ENCODE assay signal across 18 mouse cellular contexts in genomic region chr2:12380233-12380632, GRCm38 (mm10). TPM values are rescaled to one million over a fixed set of nuclear protein-coding genes. Genes with fewer than 3 reads are reported as not detected.
DNase-seq lines count a peak whose midpoint lies in the region; ATAC-seq lines count a peak whose summit lies in the region.
"Had no signal": no experiment of that assay in that cellular context is flagged by ENCODE, and none has a peak within 500 bp of the region (broad histone marks: within the 10 kb centered on the region; RNA-seq: fewer than 3 reads in every experiment).

No protein-coding gene starts in this region.

- no peaks in the 10 kb centered on the region for H3K27me3 ChIP-seq in kidney, embryonic 15.5 days
- no peaks in the 10 kb centered on the region for H3K27me3 ChIP-seq in embryonic facial prominence, embryonic 12.5 days
- H3K27me3 ChIP-seq in limb, embryonic 11.5 days (ENCODE audit: control insufficient read depth, insufficient read depth, low read length), result no peaks in the 10 kb centered on the region
- no peaks in the 10 kb centered on the region for H3K27me3 ChIP-seq in stomach, embryonic 14.5 days (ENCODE audit: control insufficient read depth, insufficient read depth, low read length)
- no peaks in the 10 kb centered on the region for H3K27me3 ChIP-seq in kidney, embryonic 16.5 days (ENCODE audit: insufficient read depth, low read length)
- H3K27me3 ChIP-seq: heart, embryonic 15.5 days; hindbrain, embryonic 13.5 days; neural tube, embryonic 15.5 days had no signal

- H3K36me3 ChIP-seq in kidney, embryonic 15.5 days, result peaks cover 19% of the 10 kb centered on the region; the same call in 1 of the 2 replicates
- H3K36me3 ChIP-seq in embryonic facial prominence, embryonic 12.5 days, result no peaks in the 10 kb centered on the region
- no peaks in the 10 kb centered on the region for H3K36me3 ChIP-seq in limb, embryonic 11.5 days (ENCODE audit: control insufficient read depth, insufficient read depth, low read length)
- no peaks in the 10 kb centered on the region for H3K36me3 ChIP-seq in stomach, embryonic 14.5 days (ENCODE audit: control insufficient read depth, insufficient read depth, low read length)
- 0 out of 2 replicates have a peak, but pooled peaks cover 7% of the 10 kb centered on the region for H3K36me3 ChIP-seq in kidney, embryonic 16.5 days (ENCODE audit: insufficient read depth, low read length)

- 33% methylated on average over 2 of the region's 2 CpGs for WGBS in kidney, embryonic 15.5 days
- 30% methylated on average over 2 of the region's 2 CpGs for WGBS in embryonic facial prominence, embryonic 12.5 days
- WGBS in limb, embryonic 11.5 days, result 58% methylated on average over 2 of the region's 2 CpGs
- 22% methylated on average over 2 of the region's 2 CpGs for WGBS in stomach, embryonic 14.5 days
- WGBS in kidney, embryonic 16.5 days, result 27% methylated on average over 2 of the region's 2 CpGs

- H3K9me3 ChIP-seq in kidney, embryonic 15.5 days (replicated peaks), result no peaks in the 10 kb centered on the region
- no peaks in the 10 kb centered on the region for H3K9me3 ChIP-seq in embryonic facial prominence, embryonic 12.5 days
- no peaks in the 10 kb centered on the region for H3K9me3 ChIP-seq in limb, embryonic 11.5 days (ENCODE audit: control insufficient read depth, low read length)
- no peaks in the 10 kb centered on the region for H3K9me3 ChIP-seq in stomach, embryonic 14.5 days (ENCODE audit: control insufficient read depth, low read depth, low read length)
- H3K9me3 ChIP-seq in kidney, embryonic 16.5 days (ENCODE audit: low read length), result no peaks in the 10 kb centered on the region
- H3K9me3 ChIP-seq: heart, embryonic 15.5 days; hindbrain, embryonic 13.5 days; neural tube, embryonic 15.5 days had no signal

- H3K4me3 ChIP-seq in kidney, embryonic 15.5 days (replicated peaks), result no peak overlapping the region
- H3K4me3 ChIP-seq in embryonic facial prominence, embryonic 12.5 days, result no peak overlapping the region
- no peak overlapping the region for H3K4me3 ChIP-seq in limb, embryonic 11.5 days (ENCODE audit: low read depth, low read length)
- H3K4me3 ChIP-seq in stomach, embryonic 14.5 days (ENCODE audit: low read depth, low read length), result no peak overlapping the region
- H3K4me3 ChIP-seq in kidney, embryonic 16.5 days (ENCODE audit: low read length), result no peak overlapping the region
- H3K4me3 ChIP-seq: heart, embryonic 15.5 days; hindbrain, embryonic 13.5 days; neural tube, embryonic 15.5 days had no signal

- H3K4me2 ChIP-seq in kidney, embryonic 15.5 days, result no peak overlapping the region
- H3K4me2 ChIP-seq in embryonic facial prominence, embryonic 12.5 days (replicated peaks), result no peak overlapping the region
- H3K4me2 ChIP-seq in limb, embryonic 11.5 days (ENCODE audit: low read depth, severe bottlenecking), result no peak overlapping the region
- H3K4me2 ChIP-seq in stomach, embryonic 14.5 days (replicated peaks; ENCODE audit: low read depth, low read length), result no peak overlapping the region
- no peak overlapping the region for H3K4me2 ChIP-seq in kidney, embryonic 16.5 days (replicated peaks; ENCODE audit: low read depth, low read length)
- H3K4me2 ChIP-seq: heart, embryonic 15.5 days; hindbrain, embryonic 13.5 days; neural tube, embryonic 15.5 days had no signal

- no peaks in the 10 kb centered on the region for H3K4me1 ChIP-seq in kidney, embryonic 15.5 days
- H3K4me1 ChIP-seq in embryonic facial prominence, embryonic 12.5 days, result peaks cover 6% of the 10 kb centered on the region; the same call in 1 of the 2 replicates
- no peaks in the 10 kb centered on the region for H3K4me1 ChIP-seq in limb, embryonic 11.5 days (ENCODE audit: control insufficient read depth, insufficient read depth, low read length)
- 0 out of 2 replicates have a peak, but pooled peaks cover 3% of the 10 kb centered on the region for H3K4me1 ChIP-seq in stomach, embryonic 14.5 days (ENCODE audit: control insufficient read depth, insufficient read depth, low read length)
- peaks cover 8% of the 10 kb centered on the region; the same call in 1 of the 2 replicates for H3K4me1 ChIP-seq in kidney, embryonic 16.5 days (ENCODE audit: insufficient read depth, low read length)
- H3K4me1 ChIP-seq: neural tube, embryonic 15.5 days had no signal

- peak; percentile 54; the same call in 1 of the 2 replicates for ATAC-seq in kidney, embryonic 15.5 days (replicated peaks; ENCODE audit: low FRiP score)
- ATAC-seq in embryonic facial prominence, embryonic 12.5 days (ENCODE audit: insufficient number of reproducible peaks, insufficient read depth, low FRiP score, low TSS enrichment), result peak; percentile 72; the same call in 1 of the 2 replicates
- ATAC-seq in limb, embryonic 11.5 days (ENCODE audit: insufficient number of reproducible peaks, low FRiP score, low TSS enrichment, low read depth), result 0 out of 2 replicates have a peak, but pooled peaks have one; percentile 64
- ATAC-seq in stomach, embryonic 14.5 days (ENCODE audit: insufficient number of reproducible peaks, insufficient read depth, low FRiP score, low read depth), result peak; percentile 65
- ATAC-seq in kidney, embryonic 16.5 days (ENCODE audit: low FRiP score, low TSS enrichment), result no peak

- no peak for DNase-seq in kidney, adult 18-20 months
- DNase-seq in limb, embryonic 11.5 days (ENCODE audit: low spot score), result no peak
- DNase-seq in thymus, postnatal 25 days, result no peak
- DNase-seq in spleen, postnatal 4 days (ENCODE audit: low spot score in 2 of 2), result no peak
- DNase-seq: adrenal gland, postnatal 10 days; cerebellum, adult 8-10 months; gastrocnemius, postnatal 36 days; kidney, adult 11 months; retina, postnatal 1 day; spleen, adult 18-20 months; thymus, adult 18-20 months had no signal

- no peak overlapping the region for H3K9ac ChIP-seq in kidney, embryonic 15.5 days
- no peak overlapping the region for H3K9ac ChIP-seq in embryonic facial prominence, embryonic 12.5 days
- no peak overlapping the region for H3K9ac ChIP-seq in limb, embryonic 11.5 days (ENCODE audit: low read length)
- H3K9ac ChIP-seq in stomach, embryonic 14.5 days (replicated peaks; ENCODE audit: low read depth, low read length), result no peak overlapping the region
- H3K9ac ChIP-seq in kidney, embryonic 16.5 days (replicated peaks; ENCODE audit: low read length), result no peak overlapping the region
- H3K9ac ChIP-seq: heart, embryonic 15.5 days; hindbrain, embryonic 13.5 days; neural tube, embryonic 15.5 days had no signal

- H3K27ac ChIP-seq in kidney, embryonic 15.5 days, result no peak overlapping the region
- peak overlapping the region; percentile 41; the same call in 1 of the 2 replicates for H3K27ac ChIP-seq in embryonic facial prominence, embryonic 12.5 days
- no peak overlapping the region; the same call in 1 of the 2 replicates for H3K27ac ChIP-seq in limb, embryonic 11.5 days (replicated peaks; ENCODE audit: low read depth, low read length)
- no peak overlapping the region for H3K27ac ChIP-seq in stomach, embryonic 14.5 days (ENCODE audit: low read length)
- H3K27ac ChIP-seq in kidney, embryonic 16.5 days (ENCODE audit: low read length), result no peak overlapping the region
- H3K27ac ChIP-seq: heart, embryonic 15.5 days; hindbrain, embryonic 13.5 days; neural tube, embryonic 15.5 days had no signal

RNA-seq across cellular contexts. Expression of gene Mindy3, which starts 39.0 kb away (rescaled TPM):
- polyA plus RNA-seq in kidney, embryonic 15.5 days (2015; fragmentation: Nextera tagmentation; extraction: Ambion mirVana), result 35.1 and 37.1 TPM in 2 replicates
- 24.1 and 27.4 TPM in 2 replicates for polyA plus RNA-seq in embryonic facial prominence, embryonic 12.5 days (2016; fragmentation: Nextera tagmentation; extraction: Ambion mirVana)
- 25.5 and 37.7 TPM in 2 replicates for polyA plus RNA-seq in limb, embryonic 11.5 days (2014; fragmentation: Nextera tagmentation; extraction: Ambion mirVana)
- 32.5 and 33.1 TPM in 2 replicates for polyA plus RNA-seq in stomach, embryonic 14.5 days (2014; fragmentation: Nextera tagmentation; extraction: Ambion mirVana)
- polyA plus RNA-seq in kidney, embryonic 16.5 days (2015; fragmentation: Nextera tagmentation; extraction: Ambion mirVana), result 35.4 and 37.9 TPM in 2 replicates
